Mouse (Mus musculus) gastrocnemius, adult 8-10 months (tissue): ENCODE data around the gene Ccdc157. TPM values are rescaled to one million over a fixed set of nuclear protein-coding genes. Genes with fewer than 3 reads are reported as not detected.
A peak's percentile ranks its signal among the peaks of the same experiment; 100 is the strongest.

Source experiments
- DNase-seq, 2 experiments: peaks; one replicate each; pipeline ENCODE4 v3.0.0; 2022; ENCODE audit warnings: low spot score in 2 of 2
- microRNA-seq: library from miRNA; unstranded; fragments of <30 nt; microRNA quantifications from one replicate; pipeline ENCODE4 v1.2.0, GENCODE M21; 2022
- total RNA-seq, 4 experiments: library from RNA; stranded (reverse); gene quantifications; 2 replicates each; pipeline ENCODE4 v1.2.4; 2022

Gene Ccdc157
- total RNA-seq, 4 experiments from 2014 or later, result 1.7 to 2.5 (median 2.2) TPM

DNA sequence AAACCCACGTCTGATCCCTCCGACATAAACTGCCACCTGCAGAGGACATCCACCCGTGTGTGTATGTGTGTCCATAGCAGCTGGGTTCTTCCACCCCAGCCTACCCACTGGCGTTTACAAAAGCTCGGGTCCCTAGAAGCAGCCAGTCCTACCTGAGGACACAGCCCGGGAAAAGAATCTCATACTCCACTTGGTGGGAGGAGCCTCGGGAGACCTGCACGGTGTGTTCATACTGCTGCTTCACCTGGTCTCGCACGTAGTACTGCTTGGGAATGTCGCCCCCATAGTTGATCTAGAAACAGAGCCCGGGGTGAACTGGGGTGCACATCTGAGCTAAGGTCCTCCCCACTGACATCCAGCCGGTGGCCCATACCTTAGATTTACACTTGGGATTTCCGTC, 56.6 kb downstream of the Ccdc157 start:
- DNase-seq, result no peak

GRCm38 (mm10) chr11:4101851-4102250, 58.2 kb downstream of the Ccdc157 start:
- DNase-seq, result no peak

DNA sequence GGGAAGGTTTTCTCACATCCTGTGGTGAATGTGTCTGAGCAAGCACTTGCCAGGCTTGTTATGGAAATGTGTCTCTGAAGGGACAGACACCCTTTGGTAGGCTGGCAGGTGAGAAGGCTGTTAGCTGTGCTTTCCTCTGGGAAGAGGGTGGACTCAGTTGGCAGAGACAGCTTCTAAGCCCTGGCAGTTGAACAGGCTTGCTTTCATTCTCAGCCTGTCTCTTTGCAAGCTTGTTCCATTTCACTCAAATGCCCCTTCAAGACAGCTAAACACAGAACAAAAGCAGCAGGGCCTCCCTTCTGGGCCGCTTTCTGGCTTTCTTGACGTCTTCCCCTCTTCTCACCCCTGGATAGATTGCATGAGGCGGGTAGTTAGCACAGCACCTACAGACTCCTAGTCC, 60.6 kb downstream of the Ccdc157 start:
- DNase-seq, result no peak

DNA sequence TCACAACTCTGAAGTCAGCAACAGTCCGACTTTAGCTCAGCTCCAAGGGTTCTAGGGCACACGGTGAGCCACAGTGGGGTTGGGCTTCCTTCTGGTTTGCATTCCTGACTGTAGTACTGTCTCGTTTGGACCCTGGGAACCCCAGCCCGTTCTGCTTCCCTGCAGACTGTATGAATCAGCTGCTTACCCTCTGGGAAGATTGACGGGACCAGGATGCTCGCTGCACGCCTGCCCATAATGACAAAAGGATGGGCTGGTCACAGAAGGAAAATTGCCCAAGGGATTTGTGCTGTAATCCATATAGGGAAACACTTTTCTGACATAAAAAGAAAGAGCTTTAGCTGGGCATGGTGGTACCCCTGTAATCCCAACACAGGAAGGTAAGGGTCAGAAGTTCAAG, 61.3 kb downstream of the Ccdc157 start:
- DNase-seq, result no peak

GRCm38 (mm10) chr11:4098120-4098519, 62.0 kb downstream of the Ccdc157 start:
- DNase-seq, result no peak

GRCm38 (mm10) chr11:4097091-4097621, 62.9 kb downstream of the Ccdc157 start:
- no peak for DNase-seq

DNA sequence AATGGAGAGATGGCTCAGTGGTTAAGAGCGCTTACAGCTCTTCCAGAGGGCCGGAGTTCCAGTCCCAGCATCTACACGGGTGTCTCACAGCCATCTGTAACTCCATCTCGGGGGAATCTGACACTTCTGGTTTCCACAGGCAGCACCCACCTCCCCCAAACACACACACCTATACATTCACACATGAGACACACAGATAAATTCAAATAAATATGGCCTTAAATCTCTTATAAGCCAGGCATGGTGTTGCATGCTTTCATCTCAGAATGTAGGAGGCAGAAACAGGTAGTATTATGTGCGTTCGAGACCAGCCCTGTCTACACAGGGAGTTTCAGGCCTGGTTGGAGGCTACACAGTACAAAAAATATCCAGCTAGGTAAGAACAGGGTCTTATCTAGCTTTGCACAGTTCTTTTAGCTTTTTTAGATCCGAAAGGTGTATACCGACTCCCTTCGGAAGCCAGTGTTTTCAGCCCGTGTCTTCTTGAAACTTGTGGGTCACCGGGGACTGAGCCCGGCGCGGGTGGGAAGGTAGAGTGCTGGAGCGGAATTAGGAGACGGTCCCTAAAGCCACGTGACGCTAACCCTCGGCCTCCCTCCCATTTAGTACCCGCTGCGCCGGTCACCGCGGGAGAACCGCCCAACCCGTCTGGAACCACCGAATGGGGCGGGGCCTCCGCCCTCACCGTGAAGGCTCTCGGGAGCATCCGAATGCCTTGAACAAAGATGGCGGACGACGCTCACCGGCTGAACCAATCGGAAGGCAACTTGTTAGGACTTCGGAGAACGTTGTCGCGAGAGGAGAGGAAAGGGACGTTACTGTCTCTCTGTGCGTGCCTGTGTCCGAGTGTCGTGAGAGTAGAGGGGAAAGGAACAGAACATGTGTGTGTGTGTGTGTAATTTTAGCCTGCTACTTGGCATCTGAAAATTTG, 63.8 kb downstream of the Ccdc157 start:
- peak; percentile 98 to 99 for DNase-seq

GRCm38 (mm10) chr11:4095171-4096053, 64.7 kb downstream of the Ccdc157 start, which contains the start of gene Mtfp1:
TSS of gene Mtfp1 (minus strand) at chr11:4095445.
- DNase-seq, result peak; percentile 32 to 44

DNA sequence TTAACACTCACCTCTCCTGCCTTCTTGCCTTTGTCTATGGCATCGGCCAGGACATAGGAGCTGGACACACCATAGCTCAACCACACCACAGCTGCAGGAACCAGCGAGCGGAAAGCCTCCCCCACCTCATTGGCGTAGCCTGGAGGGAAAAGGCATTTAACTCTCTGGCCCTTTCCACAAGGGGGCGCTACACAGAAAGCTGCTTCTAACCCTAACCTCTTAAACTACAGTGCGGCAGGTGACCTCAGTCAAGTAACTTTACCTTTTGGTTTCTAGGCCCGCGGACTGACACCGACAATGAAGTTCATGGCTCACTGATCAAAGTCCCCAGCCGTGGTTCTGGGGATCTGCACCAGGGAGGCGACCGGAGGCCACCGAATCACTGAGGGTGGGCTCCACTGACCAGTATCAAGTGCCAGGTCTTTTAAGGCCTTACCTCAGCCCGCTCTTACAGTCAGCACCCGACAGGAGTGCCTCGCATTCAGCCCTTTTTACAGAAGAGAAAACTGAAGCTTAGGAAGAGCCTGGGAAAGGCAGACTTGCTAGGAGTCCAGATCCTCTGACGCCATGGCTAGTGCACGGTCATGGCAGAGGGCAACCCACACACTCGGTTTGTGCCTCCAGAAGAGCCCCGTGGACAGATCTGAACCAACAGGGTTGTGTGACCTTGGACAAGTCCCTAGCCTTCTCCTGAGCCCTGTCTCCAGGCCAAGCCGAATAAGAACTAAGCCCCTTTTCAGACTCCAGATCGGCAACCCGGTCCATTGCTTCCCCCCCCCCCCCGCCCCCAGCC, 65.5 kb downstream of the Ccdc157 start:
- DNase-seq, result peak; percentile 28 to 32

GRCm38 (mm10) chr11:4093459-4094377, 66.4 kb downstream of the Ccdc157 start:
- DNase-seq, result no peak

Small RNA genes lying within 50 kb of the gene (microRNA-seq; reads per million reads assigned to microRNA genes)
- gene Mir3060, result not detected

Other genes starting within 250 kb of the Ccdc157 start
- gene Slc35e4, start 245.6 kb downstream of the Ccdc157 start, total RNA-seq, result 10 to 100 TPM; 19.5 to 24.6 (median 21.4) TPM
- 10 to 100 TPM; 11.6 to 17.3 (median 13.2) TPM for gene Tcn2, start 228.1 kb downstream of the Ccdc157 start, total RNA-seq
- 10 to 100 TPM; 25.1 to 33.5 (median 29.8) TPM for gene Pes1, start 196.3 kb downstream of the Ccdc157 start, total RNA-seq
- not detected for gene 4930556J24Rik, start 183.5 kb downstream of the Ccdc157 start, total RNA-seq
- under 1 TPM in 2 of 4 experiments, not detected in 2; 0.24 to 0.31 TPM for gene Gal3st1, start 176.7 kb downstream of the Ccdc157 start, total RNA-seq
- not detected for gene Sec14l4, start 128.8 kb downstream of the Ccdc157 start, total RNA-seq
- gene Sec14l3, start 95.5 kb downstream of the Ccdc157 start, total RNA-seq, result not detected
- gene Mtfp1, start 64.8 kb downstream of the Ccdc157 start, total RNA-seq, result 10 to 100 TPM; 37.5 to 49.4 (median 44.0) TPM
- gene Sec14l2, start 36.9 kb downstream of the Ccdc157 start, total RNA-seq, result under 1 TPM in 3 of 4 experiments, not detected in 1; 0.11 to 0.46 (median 0.24) TPM
- 1 to 10 TPM; 2.9 to 4.4 (median 4.0) TPM for gene Rnf215, start 25.1 kb downstream of the Ccdc157 start, total RNA-seq
- gene Sf3a1, start 57 bp upstream of the Ccdc157 start, total RNA-seq, result 10 to 100 TPM; 11.3 to 15.6 (median 12.2) TPM
- 1 to 10 TPM; 2.7 to 4.5 (median 3.7) TPM for gene Tbc1d10a, start 26.5 kb upstream of the Ccdc157 start, total RNA-seq
- 1 to 10 TPM in 3 of 4 experiments, under 1 TPM in 1; 0.56 to 2.9 (median 1.8) TPM for gene Castor1, start 57.9 kb upstream of the Ccdc157 start, total RNA-seq
- not detected for gene Osm, start 76.1 kb upstream of the Ccdc157 start, total RNA-seq
- under 1 TPM in 2 of 4 experiments, not detected in 2; 0.19 to 0.22 TPM for gene Lif, start 97.3 kb upstream of the Ccdc157 start, total RNA-seq